Mouse (Mus musculus) olfactory bulb, adult 2 months (tissue): ENCODE measurements around the gene A1cf.

Source experiments
- CTCF ChIP-seq: fragments of 200-500 bp; IDR thresholded peaks from 2 replicates; pipeline ENCODE4 v1.5.1; 2012; ENCODE audit warnings: low read depth, mild to moderate bottlenecking, low read length, moderate library complexity; ENCODE audit not compliant: insufficient read depth
- POLR2A ChIP-seq: fragments of 200-500 bp; IDR thresholded peaks from 2 replicates; pipeline ENCODE4 v1.6.1; 2012; ENCODE audit warnings: mild to moderate bottlenecking, low read depth, low read length, moderate library complexity; ENCODE audit not compliant: insufficient read depth

- TF ChIP-seq CTCF = no peak
- TF ChIP-seq POLR2A = no peak
These were observed 16.0 kb downstream of the A1cf start for GRCm38 (mm10) chr19:31884594-31884993.
